Mouse (Mus musculus): ENCODE results near the gene Apc2. TPM values are rescaled to one million over a fixed set of nuclear protein-coding genes. Genes with fewer than 3 reads are reported as not detected.

Apc2 gene
- polyA plus RNA-seq, 1 experiment from 2014 or later: 1.6 TPM

DNA sequence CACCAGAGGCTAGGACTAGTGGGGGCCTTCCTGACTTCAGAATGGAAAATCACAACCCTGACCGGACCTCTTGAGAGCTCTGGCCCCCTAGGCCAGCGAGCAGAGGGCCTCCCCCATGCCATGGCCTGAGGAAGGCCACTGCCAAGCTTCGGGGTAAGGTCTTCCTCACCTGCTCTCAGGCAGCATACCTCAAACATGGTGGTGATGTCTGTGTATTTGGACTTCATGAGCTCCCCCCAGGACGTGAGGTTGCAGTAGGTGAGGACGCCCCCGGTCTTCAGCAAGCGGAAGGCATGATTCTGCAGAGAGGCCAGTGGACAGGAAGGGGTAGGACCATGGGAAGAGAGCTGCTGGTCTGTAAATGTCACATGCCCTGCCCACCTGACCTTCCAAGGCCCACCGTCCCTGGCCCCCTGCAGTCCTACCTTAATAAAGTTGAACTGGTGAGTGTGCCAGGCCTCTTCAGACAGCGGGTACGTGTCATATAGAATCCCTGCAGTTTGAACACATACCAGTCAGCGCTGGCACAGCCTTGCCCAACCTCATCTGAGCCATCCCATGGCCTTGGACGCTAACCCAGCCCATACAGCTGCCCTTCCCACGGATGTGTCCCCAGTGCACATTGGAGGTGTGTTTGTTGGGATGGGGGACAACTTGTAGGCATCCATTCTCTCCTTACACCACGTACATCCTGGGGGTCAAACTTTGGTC lies 36.9 kb upstream of the Apc2 start:
- no peaks in the 10 kb centered on the region for H3K27me3 ChIP-seq (replicated peaks; ENCODE audit: control insufficient read depth, insufficient read depth, low read length)
- H3K4me2 ChIP-seq (replicated peaks; ENCODE audit: low read depth): no peak overlapping the region
- no peak for TF ChIP-seq CTCF (IDR thresholded peaks at IDR 0.05; ENCODE audit: low read depth)
- no peak overlapping the region for H3K4me3 ChIP-seq (ENCODE audit: low read depth, low read length)
- no peaks in the 10 kb centered on the region for H3K9me3 ChIP-seq (ENCODE audit: control insufficient read depth)
- H3K27ac ChIP-seq (ENCODE audit: low read depth, low read length): no peak overlapping the region
- H3K4me1 ChIP-seq (replicated peaks; ENCODE audit: control insufficient read depth, insufficient read depth, low read length): peaks cover 7% of the 10 kb centered on the region; the same call in 1 of the 2 replicates
- no peak for ATAC-seq
- no peak overlapping the region for H3K9ac ChIP-seq (ENCODE audit: low read depth, low read length)
- H3K36me3 ChIP-seq (ENCODE audit: control insufficient read depth, insufficient read depth): peaks cover 52% of the 10 kb centered on the region
- WGBS: 90% methylated on average over 14 of the region's 14 CpGs

DNA sequence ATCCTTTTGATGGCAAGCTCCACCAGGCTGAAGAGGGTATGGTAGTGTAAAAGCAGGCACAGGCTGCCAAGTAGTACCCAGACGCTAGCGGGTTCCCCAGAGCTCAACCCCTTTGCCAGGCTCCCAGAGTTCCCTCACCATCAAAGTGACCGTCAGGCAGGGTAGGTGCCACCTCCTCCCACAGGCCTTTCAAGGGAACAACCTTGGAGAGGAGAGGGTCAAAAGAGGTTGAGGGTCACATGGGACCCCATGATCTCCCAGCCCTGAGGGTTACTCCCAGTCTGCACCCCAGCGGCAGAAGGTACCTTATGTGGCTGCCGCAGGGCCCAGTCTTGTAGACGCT lies 36.3 kb upstream of the Apc2 start:
- H3K9ac ChIP-seq (ENCODE audit: low read depth, low read length): no peak overlapping the region
- H3K27ac ChIP-seq (ENCODE audit: low read depth, low read length): no peak overlapping the region
- no peak for TF ChIP-seq CTCF (IDR thresholded peaks at IDR 0.05; ENCODE audit: low read depth)
- no peak for ATAC-seq
- H3K4me1 ChIP-seq (replicated peaks; ENCODE audit: control insufficient read depth, insufficient read depth, low read length): peaks cover 7% of the 10 kb centered on the region; the same call in 1 of the 2 replicates
- H3K9me3 ChIP-seq (ENCODE audit: control insufficient read depth): no peaks in the 10 kb centered on the region
- no peaks in the 10 kb centered on the region for H3K27me3 ChIP-seq (replicated peaks; ENCODE audit: control insufficient read depth, insufficient read depth, low read length)
- H3K4me2 ChIP-seq (replicated peaks; ENCODE audit: low read depth): peak overlapping the region; percentile 95
- peak overlapping the region; percentile 45 for H3K4me3 ChIP-seq (ENCODE audit: low read depth, low read length)
- WGBS: 80% methylated on average over 6 of the region's 6 CpGs
- H3K36me3 ChIP-seq (ENCODE audit: control insufficient read depth, insufficient read depth): peaks cover 47% of the 10 kb centered on the region

DNA sequence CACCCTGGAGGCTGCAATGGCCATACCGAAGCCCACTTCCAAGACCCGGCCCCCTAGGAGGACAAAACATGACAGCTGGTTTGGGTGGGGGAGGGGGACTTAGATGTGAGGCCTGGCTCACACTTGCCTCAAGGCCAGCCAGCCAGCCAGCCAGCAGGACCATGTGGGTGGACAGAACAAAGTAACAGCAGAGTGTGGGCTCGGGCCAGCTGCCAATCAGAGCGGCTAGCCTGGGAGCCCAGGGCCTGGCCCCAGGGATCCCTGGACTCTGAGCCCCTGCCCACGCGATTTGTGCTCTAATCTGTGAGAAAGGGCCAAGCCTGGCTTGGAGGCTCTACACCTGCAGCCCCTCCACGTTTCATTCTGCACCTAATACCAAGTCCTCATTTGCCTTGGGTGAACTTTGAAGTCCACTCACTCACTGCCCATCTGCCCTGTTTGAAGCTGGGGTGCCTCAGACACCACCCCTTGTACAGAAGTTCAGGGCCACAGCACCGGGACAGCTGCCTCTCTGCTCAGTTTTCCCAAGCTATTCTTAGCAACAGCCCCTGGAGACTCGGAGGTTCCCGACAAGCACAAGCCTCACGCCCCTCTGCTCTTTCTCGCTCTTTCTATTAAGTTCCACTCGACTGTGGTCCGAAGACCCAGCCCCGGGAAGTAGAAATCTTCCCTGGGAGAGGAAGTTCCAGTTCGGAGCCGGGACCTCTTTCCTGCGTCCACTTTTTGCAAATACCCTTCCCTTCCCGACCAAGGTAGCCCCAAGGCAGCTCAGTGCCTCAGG lies 35.7 kb upstream of the Apc2 start:
- no peak for ATAC-seq
- no peak for TF ChIP-seq CTCF (IDR thresholded peaks at IDR 0.05; ENCODE audit: low read depth)
- Histone ChIP-seq H3K9me3 (ENCODE audit: control insufficient read depth) (no peaks in the 10 kb centered on the region), H3K27ac (ENCODE audit: low read depth, low read length) (peak overlapping the region; percentile 93), H3K4me3 (ENCODE audit: low read depth, low read length) (peak overlapping the region; percentile 45), H3K36me3 (ENCODE audit: control insufficient read depth, insufficient read depth) (peaks cover 41% of the 10 kb centered on the region), H3K4me1 (replicated peaks; ENCODE audit: control insufficient read depth, insufficient read depth, low read length) (peaks cover 7% of the 10 kb centered on the region; the same call in 1 of the 2 replicates), H3K9ac (ENCODE audit: low read depth, low read length) (peak overlapping the region; percentile 51), H3K27me3 (replicated peaks; ENCODE audit: control insufficient read depth, insufficient read depth, low read length) (no peaks in the 10 kb centered on the region), H3K4me2 (replicated peaks; ENCODE audit: low read depth) (peak overlapping the region; percentile 95)
- WGBS: 7% methylated on average over 19 of the region's 19 CpGs

DNA sequence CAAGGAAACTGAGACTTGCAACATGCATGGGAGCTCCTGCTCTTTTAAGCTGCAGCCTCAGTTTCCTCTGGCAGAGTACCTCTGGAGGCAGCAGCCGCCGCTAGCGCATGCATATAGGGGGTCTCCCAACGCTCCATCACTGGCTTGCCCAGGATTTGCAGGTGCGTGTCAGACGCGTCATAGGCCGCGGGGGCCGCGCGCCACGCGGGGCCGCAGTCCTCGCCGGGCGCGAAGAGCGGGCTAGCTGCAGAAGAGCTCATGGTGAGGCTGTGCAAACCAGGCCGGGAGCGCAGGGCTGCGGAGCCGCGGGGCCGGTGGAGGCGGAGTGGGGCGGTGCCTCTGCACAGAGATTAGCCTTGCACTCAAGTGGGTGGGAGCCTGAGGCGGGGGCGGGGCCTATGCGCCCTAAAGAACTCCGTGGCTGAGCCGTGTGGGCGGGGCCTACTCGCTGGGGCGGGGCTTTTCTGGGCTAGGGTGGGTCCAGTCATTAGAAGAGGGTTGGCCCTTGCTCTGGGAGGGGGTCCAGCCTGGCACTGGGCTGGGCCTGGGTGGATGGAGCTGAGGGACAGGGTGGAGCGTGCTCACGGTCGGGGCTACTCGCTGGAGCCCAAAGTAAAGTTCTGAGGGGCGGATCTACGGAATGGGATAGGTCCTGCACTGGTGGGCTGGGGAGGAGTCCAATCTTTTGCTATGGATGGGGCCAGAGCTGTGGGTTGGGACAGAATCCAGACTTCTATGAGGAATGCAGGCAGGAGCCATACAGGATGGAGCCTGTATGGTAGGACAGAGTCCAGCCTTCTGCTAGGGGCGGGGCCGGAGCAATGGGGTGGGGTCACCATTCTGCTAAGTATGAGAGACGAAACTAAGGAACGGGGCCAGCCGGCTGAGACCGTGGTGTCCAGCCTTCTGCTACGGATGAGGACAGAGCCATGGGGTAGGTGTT lies 34.9 kb upstream of the Apc2 start, which contains the start of the genes Gamt and Dazap1:
TSS of gene Gamt (minus strand) at position 371 of the 943 bp plus-strand sequence.
TSS of gene Dazap1 (plus strand) at position 845 of the 943 bp plus-strand sequence.
- H3K27ac ChIP-seq (ENCODE audit: low read depth, low read length): peak within 1 kb of the TSS; percentile 93
- no peaks in the 10 kb centered on the region for H3K9me3 ChIP-seq (ENCODE audit: control insufficient read depth)
- peak within 1 kb of the TSS; percentile 45 for H3K4me3 ChIP-seq (ENCODE audit: low read depth, low read length)
- TF ChIP-seq CTCF (IDR thresholded peaks at IDR 0.05; ENCODE audit: low read depth): 0 out of 2 replicates have a peak, but pooled peaks have one; percentile 1
- H3K4me1 ChIP-seq (replicated peaks; ENCODE audit: control insufficient read depth, insufficient read depth, low read length): peaks cover 7% of the 10 kb centered on the region; the same call in 1 of the 2 replicates
- peak within 1 kb of the TSS; percentile 54 for H3K9ac ChIP-seq (ENCODE audit: low read depth, low read length)
- ATAC-seq: peak; percentile 88
- H3K27me3 ChIP-seq (replicated peaks; ENCODE audit: control insufficient read depth, insufficient read depth, low read length): no peaks in the 10 kb centered on the region
- WGBS: under 1% methylated on average over 49 of the region's 49 CpGs
- H3K4me2 ChIP-seq (replicated peaks; ENCODE audit: low read depth): peak within 1 kb of the TSS; percentile 95
- peaks cover 32% of the 10 kb centered on the region for H3K36me3 ChIP-seq (ENCODE audit: control insufficient read depth, insufficient read depth)

DNA sequence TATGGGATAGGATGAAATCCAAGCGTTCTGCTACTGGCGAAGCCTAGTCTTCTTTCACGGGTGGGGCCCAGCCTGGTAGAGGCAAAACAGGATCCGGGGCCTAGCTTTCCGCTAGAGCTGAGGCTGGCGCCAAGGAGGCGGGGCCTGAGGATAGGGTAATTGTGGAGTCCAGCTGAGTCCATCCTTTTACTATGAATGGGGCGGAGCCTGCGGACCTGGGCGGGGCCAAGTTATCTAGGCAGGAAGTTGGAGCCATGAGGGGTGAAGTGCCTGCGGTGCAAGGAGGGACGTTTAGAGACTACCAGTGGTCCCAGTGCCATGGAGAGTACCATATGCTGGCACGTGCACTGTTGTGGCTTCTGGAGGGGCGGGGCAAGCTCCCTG lies 34.2 kb upstream of the Apc2 start:
- Histone ChIP-seq H3K9ac (ENCODE audit: low read depth, low read length) (peak overlapping the region; percentile 54), H3K4me3 (ENCODE audit: low read depth, low read length) (peak overlapping the region; percentile 45), H3K4me1 (replicated peaks; ENCODE audit: control insufficient read depth, insufficient read depth, low read length) (peaks cover 7% of the 10 kb centered on the region; the same call in 1 of the 2 replicates), H3K4me2 (replicated peaks; ENCODE audit: low read depth) (peak overlapping the region; percentile 95), H3K27me3 (replicated peaks; ENCODE audit: control insufficient read depth, insufficient read depth, low read length) (no peaks in the 10 kb centered on the region), H3K9me3 (ENCODE audit: control insufficient read depth) (no peaks in the 10 kb centered on the region), H3K27ac (ENCODE audit: low read depth, low read length) (peak overlapping the region; percentile 93), H3K36me3 (ENCODE audit: control insufficient read depth, insufficient read depth) (peaks cover 25% of the 10 kb centered on the region; the same call in 1 of the 2 replicates)
- WGBS: under 1% methylated on average over 14 of the region's 14 CpGs
- TF ChIP-seq CTCF (IDR thresholded peaks at IDR 0.05; ENCODE audit: low read depth): no peak
- ATAC-seq: peak; percentile 73

Data from intestine, postnatal 0 days (tissue).